Mouse (Mus musculus) 416B (cell line): ENCODE results near the gene Nup37.

Experiments
- DNase-seq: peaks from one replicate; pipeline ENCODE4 v3.0.0; 2011; ENCODE audit warnings: low read depth

The Nup37 gene

GRCm38 (mm10) chr10:88227962-88228361 is 81.2 kb downstream of the Nup37 start:
- DNase-seq, result no peak
